Mouse (Mus musculus): Measurements from ENCODE around the gene 9330182O14Rik. TPM values are rescaled to one million over a fixed set of nuclear protein-coding genes. Genes with fewer than 3 reads are reported as not detected.

The 9330182O14Rik gene
- polyA plus RNA-seq (2012), result not detected in 2 replicates

GRCm38 (mm10) chr15:40134152-40134792 lies at the start of gene 9330182O14Rik:
Gene 9330182O14Rik (plus strand): TSS chr15:40134365.
- no peak for TF ChIP-seq TAL1 (IDR thresholded peaks at IDR 0.05; ENCODE audit: low read length)
- no peak for TF ChIP-seq GATA1 (IDR thresholded peaks at IDR 0.05; ENCODE audit: low read length)
- Histone ChIP-seq H3K4me3 (replicated peaks) (no peak within 1 kb of the TSS), H3K4me1 (ENCODE audit: control insufficient read depth) (no peaks in the 10 kb centered on the region)

GRCm38 (mm10) chr15:40103304-40103703 lies 30.9 kb upstream of the 9330182O14Rik start:
- Histone ChIP-seq H3K4me1 (ENCODE audit: control insufficient read depth) (no peaks in the 10 kb centered on the region), H3K27me3 (ENCODE audit: control insufficient read depth) (no peaks in the 10 kb centered on the region), H3K36me3 (ENCODE audit: control insufficient read depth) (no peaks in the 10 kb centered on the region), H3K9me3 (ENCODE audit: control insufficient read depth, low read length) (no peaks in the 10 kb centered on the region), H3K4me3 (replicated peaks) (no peak overlapping the region)
- TF ChIP-seq GATA1 (IDR thresholded peaks at IDR 0.05; ENCODE audit: low read length) (no peak), TAL1 (IDR thresholded peaks at IDR 0.05; ENCODE audit: low read length) (no peak)

More at GRCm38 (mm10) chr15:40134152-40134792, at the start of gene 9330182O14Rik:
- Histone ChIP-seq H3K36me3 (ENCODE audit: control insufficient read depth) (no peaks in the 10 kb centered on the region), H3K27me3 (ENCODE audit: control insufficient read depth) (no peaks in the 10 kb centered on the region), H3K9me3 (ENCODE audit: control insufficient read depth, low read length) (no peaks in the 10 kb centered on the region)

GRCm38 (mm10) chr15:40105712-40106111 lies 28.5 kb upstream of the 9330182O14Rik start:
- Histone ChIP-seq H3K36me3 (ENCODE audit: control insufficient read depth) (no peaks in the 10 kb centered on the region), H3K9me3 (ENCODE audit: control insufficient read depth, low read length) (no peaks in the 10 kb centered on the region), H3K4me3 (replicated peaks) (no peak overlapping the region), H3K4me1 (ENCODE audit: control insufficient read depth) (no peaks in the 10 kb centered on the region), H3K27me3 (ENCODE audit: control insufficient read depth) (no peaks in the 10 kb centered on the region)
- TF ChIP-seq TAL1 (IDR thresholded peaks at IDR 0.05; ENCODE audit: low read length), result no peak
- no peak for TF ChIP-seq GATA1 (IDR thresholded peaks at IDR 0.05; ENCODE audit: low read length)

- no peaks in the 10 kb centered on the region for H3K36me3 ChIP-seq (ENCODE audit: control insufficient read depth)
- no peaks in the 10 kb centered on the region for H3K27me3 ChIP-seq (ENCODE audit: control insufficient read depth)
- no peaks in the 10 kb centered on the region for H3K9me3 ChIP-seq (ENCODE audit: control insufficient read depth, low read length)
- no peak overlapping the region for H3K4me3 ChIP-seq (replicated peaks)
- H3K4me1 ChIP-seq (ENCODE audit: control insufficient read depth), result no peaks in the 10 kb centered on the region
- TF ChIP-seq TAL1 (IDR thresholded peaks at IDR 0.05; ENCODE audit: low read length) (no peak), GATA1 (IDR thresholded peaks at IDR 0.05; ENCODE audit: low read length) (no peak)
Measured at GRCm38 (mm10) chr15:40113888-40114576, 20.1 kb upstream of the 9330182O14Rik start.

- Histone ChIP-seq H3K27me3 (ENCODE audit: control insufficient read depth) (no peaks in the 10 kb centered on the region), H3K4me3 (replicated peaks) (no peak overlapping the region), H3K9me3 (ENCODE audit: control insufficient read depth, low read length) (no peaks in the 10 kb centered on the region), H3K36me3 (ENCODE audit: control insufficient read depth) (no peaks in the 10 kb centered on the region), H3K4me1 (ENCODE audit: control insufficient read depth) (no peaks in the 10 kb centered on the region)
- TF ChIP-seq TAL1 (IDR thresholded peaks at IDR 0.05; ENCODE audit: low read length) (no peak), GATA1 (IDR thresholded peaks at IDR 0.05; ENCODE audit: low read length) (no peak)
Measured at GRCm38 (mm10) chr15:40114600-40115271, 19.4 kb upstream of the 9330182O14Rik start.

GRCm38 (mm10) chr15:40116396-40116795 lies 17.8 kb upstream of the 9330182O14Rik start:
- no peak overlapping the region for H3K4me3 ChIP-seq (replicated peaks)
- no peaks in the 10 kb centered on the region for H3K27me3 ChIP-seq (ENCODE audit: control insufficient read depth)
- no peaks in the 10 kb centered on the region for H3K36me3 ChIP-seq (ENCODE audit: control insufficient read depth)
- no peaks in the 10 kb centered on the region for H3K9me3 ChIP-seq (ENCODE audit: control insufficient read depth, low read length)
- no peaks in the 10 kb centered on the region for H3K4me1 ChIP-seq (ENCODE audit: control insufficient read depth)
- TF ChIP-seq GATA1 (IDR thresholded peaks at IDR 0.05; ENCODE audit: low read length) (no peak), TAL1 (IDR thresholded peaks at IDR 0.05; ENCODE audit: low read length) (no peak)

- no peaks in the 10 kb centered on the region for H3K9me3 ChIP-seq (ENCODE audit: control insufficient read depth, low read length)
- H3K4me3 ChIP-seq (replicated peaks), result no peak overlapping the region
- H3K27me3 ChIP-seq (ENCODE audit: control insufficient read depth), result no peaks in the 10 kb centered on the region
- H3K4me1 ChIP-seq (ENCODE audit: control insufficient read depth), result no peaks in the 10 kb centered on the region
- no peaks in the 10 kb centered on the region for H3K36me3 ChIP-seq (ENCODE audit: control insufficient read depth)
- TF ChIP-seq TAL1 (IDR thresholded peaks at IDR 0.05; ENCODE audit: low read length) (no peak), GATA1 (IDR thresholded peaks at IDR 0.05; ENCODE audit: low read length) (no peak)
Measured at GRCm38 (mm10) chr15:40124211-40124953, 9.8 kb upstream of the 9330182O14Rik start.

GRCm38 (mm10) chr15:40129496-40129895 lies 4.7 kb upstream of the 9330182O14Rik start:
- H3K4me3 ChIP-seq (replicated peaks), result no peak overlapping the region
- no peaks in the 10 kb centered on the region for H3K36me3 ChIP-seq (ENCODE audit: control insufficient read depth)
- no peaks in the 10 kb centered on the region for H3K4me1 ChIP-seq (ENCODE audit: control insufficient read depth)
- H3K9me3 ChIP-seq (ENCODE audit: control insufficient read depth, low read length), result no peaks in the 10 kb centered on the region
- H3K27me3 ChIP-seq (ENCODE audit: control insufficient read depth), result no peaks in the 10 kb centered on the region
- TF ChIP-seq TAL1 (IDR thresholded peaks at IDR 0.05; ENCODE audit: low read length) (no peak), GATA1 (IDR thresholded peaks at IDR 0.05; ENCODE audit: low read length) (no peak)
